Comparison of ENCODE assay signal across 15 mouse cellular contexts in the genomic region with DNA sequence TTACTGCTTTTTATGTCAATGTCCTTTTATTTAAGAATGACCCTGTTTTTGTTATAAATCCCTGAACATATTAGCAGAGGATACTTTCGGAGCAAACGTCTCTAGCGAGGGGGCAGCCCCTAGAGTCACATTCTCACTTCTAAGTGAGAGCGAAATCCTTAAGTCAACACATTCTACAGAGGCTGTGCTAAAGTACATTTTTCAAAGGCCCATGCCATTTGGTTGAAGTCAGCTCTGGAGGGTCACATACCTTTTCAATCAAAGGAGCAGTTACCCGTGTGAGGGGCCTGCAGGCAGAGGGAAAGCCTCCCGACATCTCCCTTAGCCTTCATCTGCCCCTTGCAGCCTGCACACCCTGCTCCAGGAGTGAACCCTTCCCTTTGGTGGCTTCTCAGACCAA. TPM values are rescaled to one million over a fixed set of nuclear protein-coding genes. Genes with fewer than 3 reads are reported as not detected.
DNase-seq lines count a peak whose midpoint lies in the region; ATAC-seq and TF ChIP-seq lines count a peak whose summit lies in the region.
"Had no signal": no experiment of that assay in that cellular context is flagged by ENCODE, and none has a peak within 500 bp of the region (broad histone marks: within the 10 kb centered on the region; RNA-seq: fewer than 3 reads in every experiment).

No protein-coding gene starts in this region.

- TF ChIP-seq EP300 in stomach, postnatal 0 days (optimal IDR thresholded peaks at IDR 0.05), result no peak

- no peak for TF ChIP-seq CTCF in gastrocnemius, adult 2 months (IDR thresholded peaks at IDR 0.05)
- no peak for TF ChIP-seq CTCF in intestine, postnatal 0 days (IDR thresholded peaks at IDR 0.05; ENCODE audit: low read depth)
- no peak for TF ChIP-seq CTCF in stomach, postnatal 0 days (IDR thresholded peaks at IDR 0.05; ENCODE audit: low read depth)

- no peak for DNase-seq in gastrocnemius, adult 2 months
- DNase-seq in gastrocnemius, postnatal 25 days, result no peak
- no peak for DNase-seq in intestine, embryonic 14.5 days (ENCODE audit: low spot score)
- DNase-seq in stomach, postnatal 0 days (ENCODE audit: low spot score), result no peak
- no peak for DNase-seq in Muller cell, postnatal 12 days (ENCODE audit: inconsistent ontology term)
- DNase-seq in thymus, adult 18-20 months, result no peak
- DNase-seq: adrenal gland, adult 8-10 months; cerebellum, postnatal 14 days; kidney, postnatal 14 days; left cerebral cortex, postnatal 4 days; lung, adult 2 months had no signal

- peaks cover 56% of the 10 kb centered on the region for H3K4me1 ChIP-seq in intestine, embryonic 14.5 days (replicated peaks; ENCODE audit: control insufficient read depth, insufficient read depth, low read length)
- peaks cover 5% of the 10 kb centered on the region; the same call in 1 of the 2 replicates for H3K4me1 ChIP-seq in intestine, postnatal 0 days (replicated peaks; ENCODE audit: control insufficient read depth, insufficient read depth, low read length)
- peaks cover 49% of the 10 kb centered on the region for H3K4me1 ChIP-seq in stomach, embryonic 14.5 days (ENCODE audit: control insufficient read depth, insufficient read depth, low read length)
- H3K4me1 ChIP-seq in stomach, postnatal 0 days (replicated peaks; ENCODE audit: control insufficient read depth, insufficient read depth), result peaks cover 13% of the 10 kb centered on the region

- H3K27me3 ChIP-seq in intestine, embryonic 14.5 days (replicated peaks; ENCODE audit: control insufficient read depth, insufficient read depth, low read length), result no peaks in the 10 kb centered on the region
- H3K27me3 ChIP-seq in intestine, postnatal 0 days (replicated peaks; ENCODE audit: control insufficient read depth, insufficient read depth, low read length), result no peaks in the 10 kb centered on the region
- H3K27me3 ChIP-seq in stomach, embryonic 14.5 days (ENCODE audit: control insufficient read depth, insufficient read depth, low read length), result no peaks in the 10 kb centered on the region
- no peaks in the 10 kb centered on the region for H3K27me3 ChIP-seq in stomach, postnatal 0 days (ENCODE audit: control insufficient read depth, insufficient read depth, low read length)
- H3K27me3 ChIP-seq: midbrain, embryonic 15.5 days; neural tube, embryonic 13.5 days had no signal

- no peak overlapping the region for H3K4me3 ChIP-seq in gastrocnemius, adult 2 months
- H3K4me3 ChIP-seq in intestine, embryonic 14.5 days (ENCODE audit: low read depth, low read length), result no peak overlapping the region
- H3K4me3 ChIP-seq in intestine, postnatal 0 days (ENCODE audit: low read depth, low read length), result no peak overlapping the region
- H3K4me3 ChIP-seq in stomach, embryonic 14.5 days (ENCODE audit: low read depth, low read length), result no peak overlapping the region
- no peak overlapping the region for H3K4me3 ChIP-seq in stomach, postnatal 0 days (ENCODE audit: low read depth, low read length)
- H3K4me3 ChIP-seq: midbrain, embryonic 15.5 days; neural tube, embryonic 13.5 days had no signal

- no peaks in the 10 kb centered on the region for H3K9me3 ChIP-seq in intestine, embryonic 14.5 days (ENCODE audit: control insufficient read depth, low read length)
- no peaks in the 10 kb centered on the region for H3K9me3 ChIP-seq in intestine, postnatal 0 days (ENCODE audit: control insufficient read depth)
- H3K9me3 ChIP-seq in stomach, embryonic 14.5 days (ENCODE audit: control insufficient read depth, low read depth, low read length), result no peaks in the 10 kb centered on the region
- no peaks in the 10 kb centered on the region for H3K9me3 ChIP-seq in stomach, postnatal 0 days (ENCODE audit: control insufficient read depth, low read length)
- H3K9me3 ChIP-seq: midbrain, embryonic 15.5 days; neural tube, embryonic 13.5 days had no signal

- H3K27ac ChIP-seq in gastrocnemius, adult 2 months, result peak overlapping the region; percentile 89
- no peak overlapping the region for H3K27ac ChIP-seq in intestine, embryonic 14.5 days (ENCODE audit: low read depth)
- no peak overlapping the region for H3K27ac ChIP-seq in intestine, postnatal 0 days (ENCODE audit: low read depth, low read length)
- peak overlapping the region; percentile 44; the same call in 1 of the 2 replicates for H3K27ac ChIP-seq in stomach, embryonic 14.5 days (ENCODE audit: low read length)
- no peak overlapping the region for H3K27ac ChIP-seq in stomach, postnatal 0 days (replicated peaks)
- H3K27ac ChIP-seq: midbrain, embryonic 15.5 days; neural tube, embryonic 13.5 days had no signal

- no peak overlapping the region for H3K9ac ChIP-seq in intestine, embryonic 14.5 days (ENCODE audit: low read length)
- no peak overlapping the region for H3K9ac ChIP-seq in intestine, postnatal 0 days (ENCODE audit: low read depth, low read length)
- no peak overlapping the region for H3K9ac ChIP-seq in stomach, embryonic 14.5 days (replicated peaks; ENCODE audit: low read depth, low read length)
- H3K9ac ChIP-seq in stomach, postnatal 0 days (ENCODE audit: low read length), result no peak overlapping the region
- H3K9ac ChIP-seq: midbrain, embryonic 15.5 days; neural tube, embryonic 13.5 days had no signal

- H3K4me2 ChIP-seq in intestine, embryonic 14.5 days (ENCODE audit: low read length), result no peak overlapping the region
- no peak overlapping the region for H3K4me2 ChIP-seq in intestine, postnatal 0 days (replicated peaks; ENCODE audit: low read depth)
- no peak overlapping the region for H3K4me2 ChIP-seq in stomach, embryonic 14.5 days (replicated peaks; ENCODE audit: low read depth, low read length)
- no peak overlapping the region for H3K4me2 ChIP-seq in stomach, postnatal 0 days (replicated peaks; ENCODE audit: low read depth)
- H3K4me2 ChIP-seq: midbrain, embryonic 15.5 days; neural tube, embryonic 13.5 days had no signal

- intact Hi-C loops in gastrocnemius, adult 2 months (cut with DNase I), result loop anchor here (5.0 kb wide), 2 partner anchors 48 to 57 kb away; partner anchors contain the start of gene Pdzrn3

- peak; percentile 66 for ATAC-seq in intestine, embryonic 14.5 days (replicated peaks; ENCODE audit: low FRiP score, low TSS enrichment, low read depth)
- no peak for ATAC-seq in intestine, postnatal 0 days
- ATAC-seq in stomach, embryonic 14.5 days (ENCODE audit: insufficient number of reproducible peaks, insufficient read depth, low FRiP score, low read depth), result peak; percentile 73
- ATAC-seq in stomach, postnatal 0 days (ENCODE audit: low FRiP score, low TSS enrichment), result no peak
- ATAC-seq: midbrain, embryonic 15.5 days had no signal

- WGBS in intestine, embryonic 14.5 days, result 26% methylated on average over 6 of the region's 6 CpGs
- WGBS in intestine, postnatal 0 days, result 31% methylated on average over 6 of the region's 6 CpGs
- 14% methylated on average over 6 of the region's 6 CpGs for WGBS in stomach, embryonic 14.5 days
- WGBS in stomach, postnatal 0 days, result 27% methylated on average over 6 of the region's 6 CpGs

- H3K36me3 ChIP-seq in intestine, embryonic 14.5 days (ENCODE audit: control insufficient read depth, insufficient read depth, low read length), result no peaks in the 10 kb centered on the region
- H3K36me3 ChIP-seq in intestine, postnatal 0 days (ENCODE audit: control insufficient read depth, insufficient read depth), result no peaks in the 10 kb centered on the region
- no peaks in the 10 kb centered on the region for H3K36me3 ChIP-seq in stomach, embryonic 14.5 days (ENCODE audit: control insufficient read depth, insufficient read depth, low read length)
- no peaks in the 10 kb centered on the region for H3K36me3 ChIP-seq in stomach, postnatal 0 days (ENCODE audit: control insufficient read depth, insufficient read depth, low read length)
- H3K36me3 ChIP-seq: midbrain, embryonic 15.5 days; neural tube, embryonic 13.5 days had no signal

RNA-seq across cellular contexts. Expression of gene Pdzrn3, which starts 48.2 kb away (rescaled TPM):
- total RNA-seq in gastrocnemius, adult 2 months (2021), result 100 to 1,000 TPM in 1 of 2 experiments, 10 to 100 TPM in 1; 96.6 to 104 TPM
- total RNA-seq in gastrocnemius, postnatal 25 days (2021), result 10 to 100 TPM; 52.5 to 72.9 TPM
- 16.5 and 19.0 TPM in 2 replicates for polyA plus RNA-seq in intestine, embryonic 14.5 days (2014; fragmentation: Nextera tagmentation; extraction: Ambion mirVana)
- 5.3 and 5.5 TPM in 2 replicates for polyA plus RNA-seq in intestine, postnatal 0 days (2015; fragmentation: Nextera tagmentation; extraction: Ambion mirVana)
- polyA plus RNA-seq in stomach, embryonic 14.5 days (2014; fragmentation: Nextera tagmentation; extraction: Ambion mirVana), result 18.3 and 18.9 TPM in 2 replicates
- 5.1 and 6.1 TPM in 2 replicates for polyA plus RNA-seq in stomach, postnatal 0 days (2015; fragmentation: Nextera tagmentation; extraction: Ambion mirVana)

Comparison
In these comparisons a context has a peak if more than half of its experiments do, and no peak if none do; other contexts are left out.
1. H3K27ac ChIP-seq: peak in gastrocnemius, adult 2 months (single experiment) and stomach, embryonic 14.5 days (single experiment); none in intestine, embryonic 14.5 days (single experiment), intestine, postnatal 0 days (single experiment) and stomach, postnatal 0 days (single experiment).
2. ATAC-seq: peak in intestine, embryonic 14.5 days (single experiment) and stomach, embryonic 14.5 days (single experiment); none in intestine, postnatal 0 days (single experiment) and stomach, postnatal 0 days (single experiment).